Mouse (Mus musculus) liver, embryonic 13.5 days (tissue): ENCODE data around the gene Srcin1. TPM values are rescaled to one million over a fixed set of nuclear protein-coding genes. Genes with fewer than 3 reads are reported as not detected.
A peak's percentile ranks its signal among the peaks of the same experiment; 100 is the strongest.

Source experiments
- ATAC-seq: fragments of 200-750 bp; cut with Nextera tagmentation; 2 replicates; pipeline ENCODE4 v1.8.0; 2017; ENCODE audit warnings: low read depth, mild to moderate bottlenecking, moderate number of reproducible peaks, moderate library complexity
- DNase-seq: peaks from one replicate; pipeline ENCODE4 v3.0.0; 2022
- H3K27ac ChIP-seq: fragments of 300-500 bp; sonication (generic); 2 replicates; pipeline ENCODE4 v1.5.1; 2015; ENCODE audit warnings: moderate library complexity, mild to moderate bottlenecking, inconsistent platforms
- H3K27me3 ChIP-seq: fragments of 300-500 bp; sonication (generic); 2 replicates; pipeline ENCODE4 v1.6.1; 2015; ENCODE audit warnings: mild to moderate bottlenecking, inconsistent platforms
- H3K36me3 ChIP-seq: fragments of 300-500 bp; sonication (generic); 2 replicates; pipeline ENCODE4 v1.6.1; 2015; ENCODE audit warnings: mild to moderate bottlenecking, inconsistent platforms
- H3K4me1 ChIP-seq: fragments of 300-500 bp; sonication (generic); replicated peaks from 2 replicates; pipeline ENCODE4 v1.6.1; 2015; ENCODE audit warnings: inconsistent platforms
- H3K4me2 ChIP-seq: fragments of 300-500 bp; sonication (generic); 2 replicates; pipeline ENCODE4 v1.6.1; 2015; ENCODE audit warnings: inconsistent platforms, mild to moderate bottlenecking, moderate library complexity
- H3K4me3 ChIP-seq: fragments of 300-500 bp; sonication (generic); replicated peaks from 2 replicates; pipeline ENCODE4 v1.5.1; 2015; ENCODE audit warnings: mild to moderate bottlenecking, inconsistent platforms
- H3K9ac ChIP-seq: fragments of 300-500 bp; sonication (generic); 2 replicates; pipeline ENCODE4 v1.6.1; 2015; ENCODE audit warnings: mild to moderate bottlenecking, inconsistent platforms
- H3K9me3 ChIP-seq: fragments of 300-500 bp; sonication (generic); replicated peaks from 2 replicates; pipeline ENCODE4 v1.6.1; 2016; ENCODE audit warnings: inconsistent platforms
- WGBS: fragments of 180-500 bp; shearing (Covaris S2); methylation state at CpG from one replicate; pipeline ENCODE4 v1.1.7; 2015; ENCODE audit not compliant: insufficient replicate concordance; 5-methylcytosine and 5-hydroxymethylcytosine counted together
- polyA plus RNA-seq: library from polyadenylated mRNA; unstranded; fragments of >200 nt; fragmentation: Nextera tagmentation; extraction: Ambion mirVana; gene quantifications from 2 replicates; pipeline ENCODE4 v1.2.1, GENCODE M21; 2015

Gene Srcin1
- polyA plus RNA-seq, 1 experiment from 2014 or later, result not detected

GRCm38 (mm10) chr11:97548757-97549156 lies 27.2 kb downstream of the Srcin1 start:
- 31% methylated on average over 8 of the region's 8 CpGs for WGBS
- peaks cover 8% of the 10 kb centered on the region for H3K4me1 ChIP-seq
- H3K9ac ChIP-seq, result no peak overlapping the region
- ATAC-seq (no peak), DNase-seq (no peak)
- no peaks in the 10 kb centered on the region for H3K9me3 ChIP-seq
- no peaks in the 10 kb centered on the region for H3K36me3 ChIP-seq
- H3K4me2 ChIP-seq, result no peak overlapping the region
- H3K27ac ChIP-seq, result no peak overlapping the region
- peaks cover 97% of the 10 kb centered on the region for H3K27me3 ChIP-seq
- no peak overlapping the region for H3K4me3 ChIP-seq

- Histone ChIP-seq H3K4me2 (no peak overlapping the region), H3K27ac (no peak overlapping the region)
- WGBS, result 43% methylated on average over 12 of the region's 12 CpGs
Observed at GRCm38 (mm10) chr11:97547957-97548706, 27.9 kb downstream of the Srcin1 start.

DNA sequence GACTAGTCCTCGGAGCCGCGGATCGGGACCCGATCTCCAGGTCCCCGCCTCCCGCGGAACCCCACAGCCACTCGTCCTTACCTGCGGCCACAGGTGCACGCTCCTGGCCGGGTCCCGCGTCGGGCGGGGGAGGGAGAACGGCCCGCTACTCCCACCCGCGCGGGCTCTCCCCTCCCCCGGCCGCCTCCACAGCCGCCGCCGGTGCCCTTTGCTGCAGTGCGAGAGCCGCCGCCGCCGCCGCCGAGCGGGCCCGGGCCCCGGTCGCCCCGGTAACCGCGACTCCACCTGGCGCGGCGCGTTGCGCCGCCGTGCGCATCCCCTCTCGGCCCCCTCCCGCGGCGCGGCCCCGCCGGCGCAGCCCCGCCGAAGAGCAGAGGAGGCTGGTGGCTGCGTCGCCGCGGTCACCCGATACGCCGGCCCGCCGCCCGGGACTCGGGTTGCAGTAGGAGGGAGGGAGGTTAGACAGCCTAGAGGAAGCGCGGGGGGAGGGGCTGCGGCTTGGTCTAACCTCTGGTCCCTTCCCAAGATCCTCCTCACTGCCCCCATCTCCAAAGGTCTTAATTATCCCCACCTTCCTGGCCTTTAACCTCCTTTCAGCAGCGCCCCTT lies 29.1 kb downstream of the Srcin1 start:
- Histone ChIP-seq H3K4me2 (peak overlapping the region; percentile 68), H3K27ac (no peak overlapping the region), H3K4me3 (peak overlapping the region; percentile 55), H3K27me3 (peaks cover 98% of the 10 kb centered on the region), H3K4me1 (peaks cover 8% of the 10 kb centered on the region), H3K9ac (0 out of 2 replicates have a peak overlapping the region, but pooled peaks have one; percentile 17), H3K36me3 (no peaks in the 10 kb centered on the region), H3K9me3 (no peaks in the 10 kb centered on the region)
- ATAC-seq (no peak), DNase-seq (no peak)
- under 1% methylated on average over 70 of the region's 73 CpGs for WGBS

More at GRCm38 (mm10) chr11:97547957-97548706, 27.9 kb downstream of the Srcin1 start:
- H3K4me3 ChIP-seq, result no peak overlapping the region
- no peaks in the 10 kb centered on the region for H3K36me3 ChIP-seq
- H3K9ac ChIP-seq, result no peak overlapping the region
- ATAC-seq (no peak), DNase-seq (no peak)
- H3K27me3 ChIP-seq, result peaks cover 100% of the 10 kb centered on the region
- peaks cover 8% of the 10 kb centered on the region for H3K4me1 ChIP-seq
- no peaks in the 10 kb centered on the region for H3K9me3 ChIP-seq

DNA sequence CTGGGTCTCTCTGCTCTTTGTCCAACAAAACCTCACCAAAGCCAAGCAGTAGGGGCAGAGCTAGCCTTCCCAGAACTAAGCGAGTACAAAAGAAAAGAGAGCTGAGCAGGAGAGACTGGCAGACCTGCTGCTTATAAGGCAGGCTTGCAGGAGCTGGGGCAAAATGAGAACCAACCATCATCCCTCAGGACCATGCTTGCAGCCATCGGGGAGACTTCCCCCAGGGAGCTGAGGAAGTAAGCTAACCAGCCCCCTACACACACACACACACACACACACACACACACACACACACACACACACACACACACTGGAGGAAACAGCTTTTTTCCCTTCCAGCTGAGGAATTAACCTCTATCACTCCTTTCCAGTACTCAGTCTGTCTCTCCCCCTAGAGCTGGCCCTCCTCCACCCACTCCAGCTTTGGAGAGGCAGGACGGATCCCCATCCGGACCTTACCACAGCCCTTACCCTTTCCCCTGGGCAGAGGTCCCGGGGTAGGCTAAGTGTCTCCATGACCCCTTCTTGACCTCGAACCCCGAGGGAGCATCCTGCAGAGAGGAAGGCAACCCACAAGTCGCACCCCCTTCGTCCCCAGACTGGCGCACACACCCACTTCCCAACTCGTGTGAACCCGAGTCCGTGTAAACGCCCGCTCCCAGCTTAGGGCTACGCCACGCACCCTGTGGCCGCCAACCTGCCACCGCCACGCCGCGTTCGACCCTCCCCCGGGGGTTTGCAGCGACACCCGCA lies 30.0 kb downstream of the Srcin1 start:
- Histone ChIP-seq H3K4me1 (peaks cover 8% of the 10 kb centered on the region), H3K27me3 (peaks cover 96% of the 10 kb centered on the region), H3K4me3 (peak overlapping the region; percentile 55), H3K9ac (0 out of 2 replicates have a peak overlapping the region, but pooled peaks have one; percentile 17), H3K27ac (no peak overlapping the region), H3K36me3 (no peaks in the 10 kb centered on the region), H3K9me3 (no peaks in the 10 kb centered on the region), H3K4me2 (peak overlapping the region; percentile 68)
- DNase-seq (no peak), ATAC-seq (no peak)
- WGBS, result 2% methylated on average over 26 of the region's 26 CpGs

- Histone ChIP-seq H3K9ac (no peak overlapping the region), H3K36me3 (no peaks in the 10 kb centered on the region), H3K9me3 (no peaks in the 10 kb centered on the region), H3K4me2 (no peak overlapping the region), H3K4me3 (no peak overlapping the region), H3K27me3 (peaks cover 92% of the 10 kb centered on the region), H3K27ac (no peak overlapping the region), H3K4me1 (peaks cover 8% of the 10 kb centered on the region)
- 69% methylated on average over 9 of the region's 9 CpGs for WGBS
- DNase-seq (no peak), ATAC-seq (no peak)
Observed at GRCm38 (mm10) chr11:97543883-97544282, 32.1 kb downstream of the Srcin1 start.

GRCm38 (mm10) chr11:97543181-97543733 lies 32.7 kb downstream of the Srcin1 start:
- no peak for DNase-seq
- peaks cover 92% of the 10 kb centered on the region for H3K27me3 ChIP-seq
- 52% methylated on average over 12 of the region's 12 CpGs for WGBS

GRCm38 (mm10) chr11:97542171-97543150 lies 33.5 kb downstream of the Srcin1 start:
- ATAC-seq, result no peak
- Histone ChIP-seq H3K9ac (no peak overlapping the region), H3K36me3 (no peaks in the 10 kb centered on the region), H3K27me3 (peaks cover 92% of the 10 kb centered on the region), H3K4me3 (no peak overlapping the region), H3K4me2 (no peak overlapping the region), H3K4me1 (peaks cover 8% of the 10 kb centered on the region), H3K27ac (no peak overlapping the region), H3K9me3 (no peaks in the 10 kb centered on the region)
- DNase-seq, result no peak
- 70% methylated on average over 22 of the region's 22 CpGs for WGBS

More at GRCm38 (mm10) chr11:97543181-97543733, 32.7 kb downstream of the Srcin1 start:
- Histone ChIP-seq H3K36me3 (no peaks in the 10 kb centered on the region), H3K4me2 (no peak overlapping the region), H3K9me3 (no peaks in the 10 kb centered on the region), H3K4me1 (peaks cover 8% of the 10 kb centered on the region), H3K4me3 (no peak overlapping the region), H3K27ac (no peak overlapping the region), H3K9ac (no peak overlapping the region)
- no peak for ATAC-seq

DNA sequence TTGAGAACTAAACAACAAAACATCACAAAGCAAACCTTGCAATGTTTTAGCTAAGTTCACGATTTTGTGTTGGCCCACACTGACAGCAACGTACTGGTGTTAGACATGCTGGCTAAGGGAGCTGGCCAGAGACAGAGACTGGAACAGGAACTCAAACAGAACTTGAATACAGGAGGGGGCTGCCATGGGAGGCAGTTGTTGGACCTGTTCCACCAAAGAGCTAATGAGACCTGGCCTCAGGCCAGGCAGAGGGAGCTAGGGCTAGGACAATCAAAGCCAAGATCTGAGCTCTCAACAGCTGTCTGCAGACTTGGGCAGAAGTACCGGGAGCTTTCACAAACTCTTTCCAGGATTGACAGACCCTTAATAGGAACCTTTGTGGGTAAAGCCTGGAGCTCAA lies 35.4 kb downstream of the Srcin1 start:
- Histone ChIP-seq H3K9ac (no peak overlapping the region), H3K4me1 (peaks cover 9% of the 10 kb centered on the region; the same call in 1 of the 2 replicates), H3K27ac (no peak overlapping the region), H3K4me3 (no peak overlapping the region), H3K9me3 (no peaks in the 10 kb centered on the region), H3K4me2 (no peak overlapping the region), H3K36me3 (no peaks in the 10 kb centered on the region), H3K27me3 (peaks cover 92% of the 10 kb centered on the region)
- DNase-seq, result no peak
- WGBS, result 36% methylated on average over 3 of the region's 3 CpGs
- ATAC-seq, result no peak

DNA sequence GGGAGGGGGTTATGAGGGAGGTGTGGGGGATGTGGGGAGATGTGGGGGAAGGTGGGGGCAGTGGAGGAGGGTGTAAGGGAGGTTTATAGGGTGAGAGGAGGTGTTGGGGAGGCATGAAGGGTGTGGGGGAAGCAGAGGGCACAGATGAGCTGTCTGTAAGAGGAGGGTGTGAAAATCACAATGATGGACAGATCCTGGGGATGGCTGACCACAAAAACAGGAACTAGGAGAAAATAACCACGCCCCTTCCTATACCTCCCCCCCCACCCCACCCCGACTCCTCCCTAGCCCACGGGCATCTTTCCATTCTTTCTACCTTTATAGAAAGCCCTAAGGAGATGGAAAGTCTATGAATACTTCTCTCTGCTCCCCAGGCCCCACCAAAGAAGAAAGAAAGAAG lies 35.9 kb downstream of the Srcin1 start:
- no peak overlapping the region for H3K9ac ChIP-seq
- DNase-seq (no peak), ATAC-seq (no peak)
- H3K27me3 ChIP-seq, result peaks cover 92% of the 10 kb centered on the region
- H3K4me1 ChIP-seq, result peaks cover 9% of the 10 kb centered on the region; the same call in 1 of the 2 replicates
- H3K36me3 ChIP-seq, result no peaks in the 10 kb centered on the region
- H3K4me3 ChIP-seq, result no peak overlapping the region
- no peaks in the 10 kb centered on the region for H3K9me3 ChIP-seq
- no peak overlapping the region for H3K27ac ChIP-seq
- 13% methylated on average over 3 of the region's 3 CpGs for WGBS
- no peak overlapping the region for H3K4me2 ChIP-seq

GRCm38 (mm10) chr11:97539622-97540021 lies 36.4 kb downstream of the Srcin1 start:
- Histone ChIP-seq H3K9me3 (no peaks in the 10 kb centered on the region), H3K36me3 (no peaks in the 10 kb centered on the region), H3K27me3 (peaks cover 92% of the 10 kb centered on the region), H3K27ac (no peak overlapping the region), H3K9ac (no peak overlapping the region), H3K4me3 (no peak overlapping the region), H3K4me1 (peaks cover 14% of the 10 kb centered on the region), H3K4me2 (no peak overlapping the region)
- DNase-seq, result no peak
- ATAC-seq, result no peak
- WGBS, result 41% methylated on average over 5 of the region's 5 CpGs
